Mouse (Mus musculus) gastrocnemius, postnatal 4 days (tissue): ENCODE results near the gene Wdtc1. TPM values are rescaled to one million over a fixed set of nuclear protein-coding genes. Genes with fewer than 3 reads are reported as not detected.
A peak's percentile ranks its signal among the peaks of the same experiment; 100 is the strongest.

ENCODE experiments used
- DNase-seq, 2 experiments: peaks; one replicate each; pipeline ENCODE4 v3.0.0; 2021 to 2022; ENCODE audit warnings: low spot score in 2 of 2, mixed read lengths in 2 of 2
- total RNA-seq, 2 experiments: library from RNA; stranded (reverse); gene quantifications; 2 replicates each; pipeline ENCODE4 v1.2.3; 2021

Wdtc1 gene
- total RNA-seq, 2 experiments from 2014 or later = 43.1 to 45.0 TPM

DNA sequence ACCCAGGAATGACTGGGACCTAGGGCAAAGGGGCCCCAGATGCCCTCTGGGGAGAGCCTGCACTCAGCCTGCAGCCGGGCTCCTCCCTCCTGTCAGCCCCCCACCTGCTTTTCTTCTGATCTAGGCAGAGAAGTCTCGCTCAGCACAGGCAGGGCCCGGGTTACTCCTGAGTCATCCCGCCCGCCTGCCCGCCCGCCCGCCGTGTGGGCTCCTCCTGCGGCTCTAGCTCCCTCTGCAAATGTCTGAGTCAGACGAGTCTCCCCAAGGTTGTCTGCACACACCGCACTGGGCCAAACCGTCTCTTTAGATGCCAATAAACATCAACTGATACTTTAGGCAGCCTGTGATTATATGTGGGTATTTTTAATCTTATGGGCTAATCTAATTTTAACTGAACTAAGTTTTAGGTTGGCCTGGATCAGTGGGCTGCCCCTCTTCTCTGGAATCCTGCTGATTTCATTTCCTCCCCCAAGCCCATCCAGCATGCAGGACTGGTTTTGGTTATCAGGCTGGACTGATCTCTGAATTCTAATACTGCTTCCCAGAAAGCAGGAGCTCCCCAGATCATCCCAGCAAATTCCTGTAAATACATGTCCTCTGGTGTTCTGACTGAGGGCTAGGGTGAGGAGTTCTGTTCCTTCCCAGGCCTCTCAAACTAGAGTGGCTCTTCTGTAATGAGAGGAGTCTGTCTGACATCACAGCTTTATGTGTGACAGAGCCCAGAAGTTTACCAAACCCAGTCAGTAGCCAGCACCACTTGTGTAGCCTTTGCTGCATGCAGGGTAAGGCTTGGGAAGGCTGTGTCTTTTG is 25.2 kb upstream of the Wdtc1 start:
- no peak for DNase-seq

DNA sequence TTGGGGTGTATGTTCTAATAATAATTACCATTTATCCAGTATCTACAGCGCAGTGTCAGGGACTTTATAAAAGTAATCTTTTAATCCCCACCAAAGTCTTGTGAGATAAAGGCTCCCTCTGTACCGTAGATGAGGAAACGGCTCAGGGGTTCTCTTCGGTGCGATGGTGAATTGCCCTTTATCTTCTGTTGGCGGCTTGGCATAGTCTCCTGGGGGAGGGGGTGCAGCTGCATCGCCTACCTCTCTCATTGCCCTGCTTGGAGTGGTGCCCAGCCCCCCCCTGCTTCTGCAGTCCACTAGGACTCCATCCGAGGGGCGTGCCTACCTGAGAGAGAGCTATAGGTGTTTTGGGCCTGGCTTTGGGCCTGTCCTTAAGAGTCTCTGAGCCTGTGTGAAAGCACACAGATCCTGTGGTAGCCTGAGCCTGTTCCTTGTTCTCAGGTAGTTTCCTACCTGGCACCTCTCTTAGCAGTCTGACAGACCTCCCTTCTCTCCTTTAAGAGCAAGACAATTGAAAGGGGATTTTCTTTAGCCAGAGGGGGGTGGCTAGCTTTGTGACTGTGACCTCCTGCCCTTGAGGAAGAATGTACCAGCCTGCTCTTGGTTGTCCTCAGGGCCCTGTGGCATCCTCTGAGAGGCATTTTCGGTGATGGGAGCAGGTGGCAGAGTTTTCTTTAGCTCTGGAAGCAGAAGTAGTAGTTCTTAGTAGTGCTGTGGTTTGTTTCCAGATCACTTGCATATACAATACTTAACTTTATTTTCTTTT is 22.7 kb upstream of the Wdtc1 start:
- DNase-seq = no peak

DNA sequence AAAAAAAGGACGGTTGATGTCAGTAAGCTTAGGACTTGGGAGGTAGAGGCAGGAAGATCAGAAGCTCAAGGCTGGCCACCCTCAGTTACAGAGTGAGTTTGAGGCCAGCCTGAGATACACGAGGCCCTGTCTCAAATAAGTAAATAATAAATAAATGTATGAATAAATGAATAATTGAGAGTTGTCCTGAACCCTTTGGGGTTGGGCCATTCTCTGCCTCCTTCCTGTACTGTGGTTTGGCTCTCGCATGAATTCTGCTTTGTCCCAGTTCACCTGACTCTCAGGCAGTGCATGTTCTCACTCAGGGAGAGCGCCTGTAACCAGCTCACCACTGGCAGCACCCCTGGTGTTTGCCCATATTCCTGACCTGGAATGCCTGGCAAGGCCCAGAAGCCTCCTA is 20.7 kb upstream of the Wdtc1 start:
- no peak for DNase-seq

DNA sequence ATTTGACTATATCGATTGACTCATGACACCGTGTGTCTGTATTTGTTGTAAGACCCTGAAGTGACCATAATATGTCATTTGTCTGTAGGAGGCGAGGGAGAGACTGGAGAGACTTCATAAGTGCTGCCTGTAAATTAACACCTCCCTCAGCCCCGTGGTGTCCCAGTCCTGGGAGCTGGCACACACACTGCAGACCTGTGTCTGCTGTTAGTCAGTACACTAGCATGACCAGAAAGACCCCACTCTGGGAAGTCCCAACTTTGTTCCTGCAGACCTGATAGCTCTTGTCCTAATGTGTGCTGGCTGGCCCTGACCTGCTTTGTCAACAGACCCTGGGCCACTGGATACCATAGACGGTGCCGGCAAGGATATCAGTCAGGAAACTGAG is 19.0 kb upstream of the Wdtc1 start:
- DNase-seq = no peak

DNA sequence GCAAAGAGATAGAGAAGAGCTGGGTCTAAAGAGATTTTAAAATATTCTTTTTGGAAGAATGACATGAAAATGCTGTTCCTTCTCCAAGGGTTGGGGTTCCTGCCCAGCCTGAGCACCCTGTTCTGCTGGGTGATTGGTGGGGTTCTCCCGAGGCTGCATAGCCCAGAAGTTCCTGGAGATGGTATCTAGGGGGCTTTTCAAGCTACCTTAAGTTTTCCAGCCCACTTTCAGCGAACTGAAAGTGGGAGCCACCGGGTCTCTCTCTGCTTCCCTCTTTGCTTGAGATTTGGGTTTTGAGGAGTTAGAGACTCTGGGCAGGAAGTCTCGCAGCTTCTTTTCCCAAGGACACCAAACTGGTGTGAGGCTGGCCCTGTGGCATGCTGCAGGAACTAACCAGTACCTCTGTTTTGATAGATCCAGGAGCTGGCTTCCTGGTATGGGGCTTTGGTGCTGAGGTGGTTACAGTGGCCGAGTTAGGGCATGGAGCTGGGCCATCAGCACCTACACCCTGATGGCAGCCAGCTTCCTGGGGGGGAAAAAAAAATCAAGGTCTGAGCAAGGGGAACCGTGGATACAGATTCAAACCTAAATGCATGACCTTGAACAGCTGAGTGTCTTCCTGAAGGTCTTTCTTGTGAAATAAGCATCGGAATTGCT is 18.5 kb upstream of the Wdtc1 start:
- no peak for DNase-seq

DNA sequence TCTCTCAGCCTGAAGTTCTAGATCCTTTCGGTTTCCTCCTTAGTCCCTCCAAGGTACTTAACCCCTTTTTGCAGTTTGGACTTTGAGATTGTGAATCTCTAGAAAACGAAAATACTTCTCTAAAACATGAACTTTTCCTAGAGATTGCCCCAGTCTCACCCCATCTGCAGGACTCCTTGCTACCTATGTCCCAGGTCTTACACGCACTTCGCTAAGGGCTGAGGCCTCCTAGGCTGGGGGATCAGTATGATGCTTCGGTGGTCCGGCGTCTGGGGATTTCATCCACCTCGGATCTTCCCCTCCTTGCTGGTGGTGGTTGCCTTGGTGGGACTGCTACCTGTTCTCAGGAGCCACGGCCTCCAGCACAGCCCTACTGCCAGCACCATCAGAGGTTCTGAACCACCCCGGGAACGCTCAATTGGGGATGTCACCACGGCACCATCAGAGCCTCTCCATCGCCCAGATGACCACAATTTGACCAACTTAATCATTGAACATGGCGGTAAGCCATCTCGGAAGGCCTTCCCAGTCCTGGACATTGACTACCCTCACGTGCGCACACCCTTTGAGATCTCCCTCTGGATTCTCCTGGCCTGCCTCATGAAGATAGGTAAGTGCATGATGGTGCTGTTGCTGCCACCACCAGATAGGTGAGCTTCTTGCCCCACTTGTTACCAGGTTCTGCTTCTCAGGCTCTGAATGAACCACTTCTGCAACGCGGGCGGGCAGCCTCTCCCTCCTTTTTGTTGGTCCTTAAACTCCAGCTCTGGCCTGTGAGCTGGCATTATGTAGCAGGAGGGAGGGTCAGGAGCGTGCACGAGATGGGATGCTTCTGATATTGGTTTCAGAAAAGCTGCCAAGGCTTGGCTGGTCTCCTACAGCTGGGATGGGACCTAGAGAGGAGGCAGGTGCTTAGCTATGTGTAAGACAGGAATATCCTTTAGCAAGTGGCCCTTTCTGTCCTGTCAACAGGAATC is 17.3 kb upstream of the Wdtc1 start:
- DNase-seq = no peak

DNA sequence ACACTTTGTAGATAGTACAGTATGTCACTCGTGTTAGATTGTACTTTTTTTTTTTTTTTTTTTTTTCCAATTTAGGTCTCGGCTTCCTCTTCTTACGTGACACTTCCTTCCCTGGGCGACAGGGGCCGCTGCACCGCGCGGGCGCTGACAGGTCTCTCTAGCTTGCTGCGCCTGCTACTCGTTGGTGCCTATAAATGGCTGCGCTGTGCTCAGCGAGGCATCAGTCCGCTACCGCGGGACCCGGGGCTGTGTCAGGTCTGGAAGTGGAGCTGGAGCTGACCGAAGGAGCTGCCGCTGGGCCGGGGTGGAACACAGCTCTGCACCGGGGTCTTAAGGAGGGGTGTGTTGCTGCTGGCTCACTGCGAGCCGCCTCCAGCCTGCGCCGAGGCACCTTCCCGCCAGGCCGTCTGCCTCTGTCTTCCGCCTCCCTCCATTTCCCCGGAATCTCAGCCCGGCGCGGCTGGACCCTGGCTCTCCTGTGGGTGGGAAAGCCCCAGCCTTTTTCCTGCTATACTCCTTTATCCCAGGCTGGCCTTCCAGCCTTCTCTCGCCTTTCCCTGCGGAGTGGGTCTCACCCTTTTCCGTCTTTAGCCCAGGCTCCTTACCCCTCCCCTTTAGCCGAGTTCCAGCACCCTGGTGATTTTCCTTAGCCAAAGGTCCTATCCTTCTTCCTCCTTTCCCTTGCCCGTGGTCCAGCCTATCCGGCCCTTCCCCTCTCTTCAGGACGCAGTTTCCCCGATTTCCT is 16.4 kb upstream of the Wdtc1 start, which contains the start of gene Slc9a1:
TSS of gene Slc9a1 (plus strand) at position 154 of the 745 bp plus-strand sequence.
- peak; percentile 85 to 94 for DNase-seq

DNA sequence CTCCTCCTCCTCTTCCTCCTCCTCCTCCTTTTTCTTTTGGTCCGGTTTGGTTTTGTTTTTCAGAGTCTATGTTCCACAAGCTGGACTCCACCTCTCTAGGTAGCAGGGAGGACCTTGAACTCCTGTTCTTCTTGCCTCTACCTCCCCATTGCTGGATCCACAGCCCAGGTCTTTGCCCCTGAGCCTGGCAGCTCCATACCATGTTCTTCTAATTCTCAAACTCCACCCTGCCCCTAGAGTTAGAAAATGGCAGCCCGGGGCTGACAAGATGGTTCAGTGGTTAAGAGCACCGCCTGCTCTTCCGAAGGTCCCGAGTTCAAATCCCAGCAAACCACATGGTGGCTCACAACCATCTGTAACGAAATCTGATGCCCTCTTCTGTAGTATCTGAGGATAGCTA is 1.4 kb upstream of the Wdtc1 start:
- DNase-seq = no peak

DNA sequence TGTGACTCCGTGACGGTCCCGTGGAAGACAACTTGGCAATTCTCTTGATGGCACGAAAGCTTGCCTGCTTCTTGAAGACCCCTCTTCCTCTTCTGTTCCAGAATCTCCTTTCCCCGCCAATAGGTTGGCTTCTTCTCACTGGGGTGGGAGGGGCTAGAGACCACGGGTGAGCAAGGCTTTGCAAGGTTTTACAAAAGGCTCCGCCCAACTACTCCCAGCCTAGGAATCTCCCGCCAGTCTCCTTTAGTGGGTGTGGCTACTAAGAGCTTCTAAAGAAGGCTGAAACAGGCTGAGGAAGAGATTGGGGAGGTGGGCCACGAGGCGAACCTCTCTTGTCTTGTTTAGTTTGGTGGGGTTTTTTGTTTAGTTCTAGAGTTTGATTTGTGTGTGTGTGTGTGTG is 484 bp downstream of the Wdtc1 start:
- DNase-seq = no peak

DNA sequence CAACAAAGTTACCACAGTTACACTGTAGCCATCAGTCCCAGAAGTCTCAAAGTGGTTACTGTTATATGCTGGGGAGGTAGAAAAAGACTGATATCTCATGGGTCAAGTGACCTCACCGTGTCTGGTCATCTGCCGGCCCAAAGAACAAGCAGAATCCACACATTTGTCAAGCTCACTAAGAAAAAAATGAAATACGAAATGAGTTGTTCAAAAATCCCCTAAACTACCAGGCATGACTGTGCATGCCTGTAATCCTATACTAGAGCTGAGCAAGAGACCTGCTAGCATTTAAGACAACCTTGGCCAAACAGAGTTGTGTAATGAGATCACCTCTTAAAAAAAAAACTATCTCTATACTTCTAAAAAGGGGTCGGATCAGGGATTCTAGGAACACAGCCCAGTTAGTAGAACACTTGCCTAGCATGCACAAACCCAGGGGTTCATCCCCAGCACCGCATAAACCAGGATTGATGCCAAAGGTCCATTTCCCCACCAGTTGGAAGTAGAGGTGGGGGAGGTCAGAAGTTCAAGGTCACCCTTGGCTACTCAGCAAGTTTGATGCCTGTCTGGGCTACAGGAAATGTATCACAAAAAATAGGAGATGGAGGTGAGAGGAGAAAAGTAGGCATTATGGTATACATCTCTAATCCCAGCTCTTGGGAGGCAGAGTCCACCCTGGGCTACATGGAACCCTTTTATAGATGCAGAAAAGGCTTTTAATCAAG is 5.1 kb downstream of the Wdtc1 start:
- no peak for DNase-seq

DNA sequence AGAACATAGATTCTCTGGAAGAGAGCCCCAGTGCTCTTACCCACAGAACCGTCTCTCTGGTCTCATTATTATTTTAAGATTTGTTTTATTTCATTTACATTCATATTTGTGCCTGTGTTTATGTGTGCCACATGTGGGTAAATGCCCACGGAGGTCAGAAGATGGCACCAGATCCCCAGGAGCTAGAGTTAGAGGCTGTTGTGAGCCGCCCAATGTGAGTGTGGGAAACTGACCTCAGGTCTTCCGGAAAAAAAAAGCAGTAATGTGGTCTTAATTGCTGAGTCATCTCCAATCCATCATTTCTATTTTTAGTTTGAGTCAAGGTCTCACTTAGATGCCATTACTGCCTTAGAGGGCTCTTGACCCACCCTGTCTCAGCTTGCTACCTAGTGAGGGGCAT is 5.7 kb downstream of the Wdtc1 start:
- DNase-seq = no peak

DNA sequence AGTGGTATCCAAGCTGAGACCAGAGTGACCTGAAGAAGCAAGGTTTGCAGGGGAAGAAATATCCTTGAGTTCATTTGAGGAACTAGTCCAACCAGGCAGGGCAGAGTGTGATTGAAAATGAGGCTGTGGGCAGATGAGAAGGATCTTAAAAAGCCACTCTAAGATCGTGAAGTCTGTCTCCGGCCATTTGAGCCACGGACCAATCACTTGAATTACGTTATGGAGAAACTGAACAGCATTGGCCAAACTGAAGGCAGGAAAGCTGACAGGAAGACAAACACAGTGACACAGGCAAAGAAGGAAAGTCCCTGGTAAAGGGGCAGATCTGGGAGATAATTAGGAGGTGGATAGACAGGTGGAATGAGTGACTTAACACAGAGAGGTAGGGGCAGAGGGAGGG is 6.7 kb downstream of the Wdtc1 start:
- no peak for DNase-seq

DNA sequence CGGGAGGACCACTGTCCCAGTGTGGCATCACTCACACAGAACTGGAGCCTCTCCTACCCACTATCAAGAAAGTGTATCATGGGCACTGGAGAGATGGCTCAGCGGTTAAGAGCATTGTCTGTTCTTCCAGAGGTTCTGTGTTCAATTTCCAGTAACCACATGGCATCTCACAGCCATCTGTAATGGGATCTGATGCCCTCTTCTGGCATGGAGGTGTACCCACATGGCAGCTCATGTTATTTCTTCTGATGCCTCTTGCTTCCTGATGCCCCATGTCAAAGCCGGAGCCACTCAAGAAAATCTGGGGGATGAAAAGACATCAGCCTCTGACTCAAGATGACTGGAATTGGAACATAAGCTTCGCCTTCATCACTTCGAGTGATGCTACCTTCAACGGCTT is 7.6 kb downstream of the Wdtc1 start:
- no peak for DNase-seq

DNA sequence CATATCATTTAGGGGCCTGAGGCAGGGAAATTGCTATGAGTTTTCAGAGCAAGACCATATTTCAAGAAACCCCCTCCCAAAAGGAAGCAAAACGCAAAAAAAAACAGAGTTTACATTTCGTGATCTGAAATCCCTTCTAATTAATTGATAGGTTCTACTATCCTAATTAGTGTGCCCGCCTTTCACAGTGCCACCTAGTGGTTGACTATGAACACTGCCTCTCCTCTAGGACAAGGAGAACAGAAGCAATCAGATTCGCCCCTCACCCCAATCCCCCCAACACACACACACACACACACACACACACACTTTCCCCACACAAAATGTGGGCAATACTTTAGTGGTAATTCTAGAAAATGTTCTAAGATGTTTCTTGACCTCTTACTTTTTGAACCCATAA is 9.2 kb downstream of the Wdtc1 start:
- DNase-seq = no peak

DNA sequence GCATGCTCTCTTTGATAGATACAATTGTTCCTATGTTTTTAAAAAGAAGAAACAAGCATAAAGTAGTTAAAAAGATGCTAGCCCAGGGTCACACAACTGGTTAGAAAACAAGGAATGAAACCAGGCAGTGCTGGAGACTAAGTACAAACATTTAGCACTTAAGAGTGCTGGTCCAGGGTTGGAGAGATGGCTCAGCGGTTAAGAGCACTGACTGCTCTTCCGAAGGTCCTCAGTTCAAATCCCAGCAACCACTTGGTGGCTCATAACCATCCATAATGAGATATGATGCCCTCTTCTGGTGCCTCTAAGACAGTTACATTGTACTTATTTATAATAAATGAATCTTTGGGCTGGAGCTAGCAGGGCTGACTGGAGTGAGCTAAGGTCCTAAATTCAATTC is 13.1 kb downstream of the Wdtc1 start:
- no peak for DNase-seq

DNA sequence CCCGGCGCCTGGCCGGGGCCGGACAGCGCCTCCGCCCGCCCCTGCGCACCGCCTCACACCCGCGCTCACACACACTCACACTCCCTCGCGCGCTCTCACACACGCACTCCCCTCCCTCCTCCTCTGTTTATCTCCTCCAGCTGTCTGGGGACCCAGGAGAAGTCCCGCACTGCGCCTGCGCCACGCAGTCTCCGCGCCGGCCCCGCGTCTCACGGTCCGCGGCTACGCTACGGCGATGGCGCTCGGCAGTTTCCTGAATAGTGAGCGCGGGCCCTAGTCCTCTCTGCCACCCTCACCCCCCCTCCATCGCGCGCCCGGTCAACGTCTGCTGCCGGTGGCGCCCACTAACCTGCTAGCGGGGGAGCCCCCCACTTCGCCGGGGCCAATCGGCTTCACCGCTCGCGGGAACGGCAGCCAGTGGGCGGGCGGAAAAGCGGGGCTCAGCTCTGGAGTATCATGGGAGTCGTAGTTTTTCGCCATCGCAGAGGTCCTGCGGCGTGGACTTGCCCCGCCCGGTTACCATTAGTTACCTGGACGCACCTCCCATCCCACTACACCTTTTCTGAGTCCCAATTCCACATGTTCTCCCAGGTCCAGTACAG is 14.0 kb downstream of the Wdtc1 start:
- DNase-seq = peak; percentile 92 to 94

DNA sequence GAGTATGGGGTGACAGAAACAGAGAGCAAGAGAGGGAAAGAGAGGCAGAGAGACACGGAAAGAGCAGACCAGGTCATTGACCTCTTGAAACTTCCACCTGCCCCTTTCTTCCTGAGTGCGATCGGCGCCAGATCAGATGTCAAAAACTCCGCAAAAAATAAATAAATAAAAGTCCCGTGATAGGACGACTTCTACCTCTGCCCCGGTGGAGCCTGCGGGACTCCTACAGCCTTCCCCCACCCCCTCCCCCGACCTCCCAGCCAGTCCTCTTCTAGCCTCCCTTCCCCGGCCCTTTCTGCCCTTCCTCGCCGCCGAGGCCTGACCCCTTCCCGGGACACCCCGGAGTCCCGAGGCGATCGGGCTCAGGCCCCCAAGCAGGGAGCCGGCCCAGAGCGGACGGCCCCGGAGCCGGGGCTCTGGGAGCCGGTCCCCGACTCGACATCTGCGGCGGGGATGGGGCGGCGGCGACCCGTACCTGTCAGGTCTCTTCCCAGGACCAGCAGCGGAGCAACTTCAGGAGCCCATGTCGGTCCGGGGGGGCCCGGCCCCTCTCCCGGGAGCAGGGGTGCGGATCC is 14.7 kb downstream of the Wdtc1 start:
- no peak for DNase-seq

DNA sequence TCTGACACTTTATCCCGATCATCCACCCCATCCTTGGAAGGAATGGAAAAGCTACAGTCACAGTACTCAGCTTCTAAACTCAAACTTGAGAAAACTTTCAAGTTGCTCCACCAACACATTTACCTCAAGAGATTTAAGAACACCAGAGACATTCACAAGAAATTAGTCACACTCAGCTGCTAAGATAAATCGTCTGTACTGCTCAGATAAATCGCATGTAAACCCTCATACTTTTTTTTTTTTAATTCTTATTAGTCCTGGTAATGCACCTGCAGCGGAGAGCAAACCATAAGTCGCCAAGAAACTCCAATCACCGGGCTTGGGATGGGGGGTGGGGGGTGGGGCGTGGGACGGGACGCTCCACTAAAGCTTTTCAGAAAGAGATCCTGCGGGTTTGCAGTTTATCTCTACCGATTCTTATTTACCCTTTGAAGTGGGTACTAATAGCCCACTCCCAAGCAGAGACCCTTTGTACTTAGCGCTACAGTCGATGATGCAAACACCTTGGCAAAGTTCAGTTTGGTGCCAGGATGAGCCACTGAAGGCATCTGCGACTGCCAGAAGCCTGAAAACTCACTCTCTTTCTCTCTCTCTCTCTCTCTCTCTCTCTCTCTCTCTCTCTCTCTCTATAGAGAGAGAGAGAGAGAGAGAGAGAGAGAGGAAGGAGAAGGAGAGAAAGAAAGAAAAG is 15.3 kb downstream of the Wdtc1 start:
- DNase-seq = no peak
